Mouse (Mus musculus): ENCODE measurements around the gene Eps8.

DNA sequence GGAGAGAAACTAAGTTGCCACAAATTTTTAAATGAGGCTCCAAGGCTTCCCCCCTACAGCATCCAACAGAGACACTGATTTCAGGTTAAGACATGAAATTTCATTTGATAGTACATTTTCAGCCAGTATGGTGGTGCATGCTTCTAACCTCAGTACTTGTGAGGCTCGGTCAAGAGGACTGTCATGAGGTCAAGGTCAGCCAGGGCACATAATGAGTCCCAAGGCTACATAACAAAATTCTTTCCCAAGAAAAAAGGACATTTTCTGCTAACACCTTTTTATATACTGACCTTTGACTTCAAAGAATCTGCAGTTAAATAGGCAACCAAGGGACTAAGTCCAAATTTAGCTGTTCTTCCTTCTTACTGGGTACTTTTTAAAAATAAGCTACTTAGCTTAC is 181.2 kb downstream of the Eps8 start:
- TF ChIP-seq POLR2A (IDR thresholded peaks at IDR 0.05; ENCODE audit: borderline replicate concordance, extremely low read depth, low read depth, low read length) (no peak), CTCF (IDR thresholded peaks at IDR 0.05; ENCODE audit: insufficient read depth, low read length) (no peak)

Data from lung, adult 2 months (tissue).